ENCODE assay signal across 29 mouse cellular contexts in the genomic region with DNA sequence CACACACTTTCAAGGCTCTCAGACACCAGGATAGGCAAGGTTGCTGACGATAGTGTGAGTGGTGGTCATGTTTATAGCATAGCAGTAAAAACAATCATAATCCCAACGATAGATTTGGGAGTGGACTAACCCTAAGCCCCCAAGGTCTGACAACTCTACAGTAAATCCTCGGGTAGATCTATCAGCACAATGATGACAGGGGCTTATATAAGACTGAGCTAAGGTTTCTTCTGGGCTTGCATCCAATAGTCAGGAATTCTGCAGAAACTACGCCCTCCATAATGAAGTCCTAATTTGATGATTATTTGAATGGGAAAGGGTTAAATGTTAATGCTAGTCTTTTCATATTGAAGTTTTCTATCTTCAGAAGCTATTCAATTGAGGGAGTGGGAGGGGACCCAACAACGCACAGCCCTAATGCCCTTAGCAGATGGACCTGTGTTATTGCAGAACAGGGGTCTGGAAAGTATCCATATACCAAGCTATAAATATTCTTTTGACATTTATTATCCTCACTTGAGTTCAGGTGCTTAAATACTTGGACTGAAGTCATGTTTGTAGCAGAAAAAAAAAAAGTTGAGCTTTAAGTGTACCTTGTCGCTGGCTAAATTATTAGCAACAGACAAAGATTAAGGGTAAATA.
DNase-seq lines count a peak whose midpoint lies in the region; ATAC-seq and TF ChIP-seq lines count a peak whose summit lies in the region.
"Had no signal": no experiment of that assay in that cellular context is flagged by ENCODE, and none has a peak within 500 bp of the region (broad histone marks: within the 10 kb centered on the region; RNA-seq: fewer than 3 reads in every experiment).

No protein-coding gene starts in this region.

- H3K4me3 ChIP-seq in embryonic facial prominence, embryonic 14.5 days (ENCODE audit: low read depth, low read length), result no peak overlapping the region
- H3K4me3 ChIP-seq in embryonic facial prominence, embryonic 10.5 days, result no peak overlapping the region
- no peak overlapping the region for H3K4me3 ChIP-seq in stomach, embryonic 14.5 days (ENCODE audit: low read depth, low read length)
- H3K4me3 ChIP-seq in stomach, postnatal 0 days (ENCODE audit: low read depth, low read length), result no peak overlapping the region
- no peak overlapping the region for H3K4me3 ChIP-seq in limb, embryonic 13.5 days
- H3K4me3 ChIP-seq in gastrocnemius, adult 2 months, result no peak overlapping the region
- H3K4me3 ChIP-seq: embryonic facial prominence, embryonic 15.5 days; forebrain, embryonic 13.5 days; heart, embryonic 10.5 days; heart, embryonic 15.5 days; left cerebral cortex, adult 2 months; liver, embryonic 12.5 days; midbrain, embryonic 12.5 days; neural tube, embryonic 13.5 days; stomach, embryonic 15.5 days had no signal

- H3K4me2 ChIP-seq in embryonic facial prominence, embryonic 14.5 days (ENCODE audit: low read depth, low read length), result no peak overlapping the region
- H3K4me2 ChIP-seq in stomach, embryonic 14.5 days (replicated peaks; ENCODE audit: low read depth, low read length), result no peak overlapping the region
- H3K4me2 ChIP-seq in stomach, postnatal 0 days (replicated peaks; ENCODE audit: low read depth), result no peak overlapping the region
- H3K4me2 ChIP-seq in limb, embryonic 13.5 days (replicated peaks), result no peak overlapping the region
- H3K4me2 ChIP-seq: embryonic facial prominence, embryonic 15.5 days; forebrain, embryonic 13.5 days; heart, embryonic 15.5 days; liver, embryonic 12.5 days; midbrain, embryonic 12.5 days; neural tube, embryonic 13.5 days; stomach, embryonic 15.5 days had no signal

- no peak for TF ChIP-seq EP300 in stomach, postnatal 0 days (optimal IDR thresholded peaks at IDR 0.05)

- no peak overlapping the region for H3K9ac ChIP-seq in embryonic facial prominence, embryonic 14.5 days (ENCODE audit: low read depth, low read length)
- no peak overlapping the region for H3K9ac ChIP-seq in stomach, embryonic 14.5 days (replicated peaks; ENCODE audit: low read depth, low read length)
- H3K9ac ChIP-seq in stomach, postnatal 0 days (ENCODE audit: low read length), result no peak overlapping the region
- no peak overlapping the region for H3K9ac ChIP-seq in limb, embryonic 13.5 days
- H3K9ac ChIP-seq: embryonic facial prominence, embryonic 15.5 days; forebrain, embryonic 13.5 days; heart, embryonic 15.5 days; liver, embryonic 12.5 days; liver, postnatal 0 days; midbrain, embryonic 12.5 days; neural tube, embryonic 13.5 days; stomach, embryonic 15.5 days had no signal

- no peaks in the 10 kb centered on the region for H3K4me1 ChIP-seq in embryonic facial prominence, embryonic 14.5 days (ENCODE audit: control insufficient read depth, insufficient read depth, low read length)
- no peaks in the 10 kb centered on the region for H3K4me1 ChIP-seq in embryonic facial prominence, embryonic 10.5 days
- 0 out of 2 replicates have a peak, but pooled peaks cover 2% of the 10 kb centered on the region for H3K4me1 ChIP-seq in stomach, embryonic 14.5 days (ENCODE audit: control insufficient read depth, insufficient read depth, low read length)
- no peaks in the 10 kb centered on the region for H3K4me1 ChIP-seq in stomach, postnatal 0 days (replicated peaks; ENCODE audit: control insufficient read depth, insufficient read depth)
- peaks cover 16% of the 10 kb centered on the region for H3K4me1 ChIP-seq in limb, embryonic 13.5 days
- H3K4me1 ChIP-seq: embryonic facial prominence, embryonic 15.5 days; forebrain, embryonic 13.5 days; heart, embryonic 10.5 days; heart, embryonic 15.5 days; liver, embryonic 12.5 days; midbrain, embryonic 12.5 days; neural tube, embryonic 13.5 days; stomach, embryonic 15.5 days had no signal

- no peaks in the 10 kb centered on the region for H3K9me3 ChIP-seq in embryonic facial prominence, embryonic 14.5 days (ENCODE audit: control insufficient read depth, low read length)
- H3K9me3 ChIP-seq in embryonic facial prominence, embryonic 10.5 days, result no peaks in the 10 kb centered on the region
- H3K9me3 ChIP-seq in stomach, embryonic 14.5 days (ENCODE audit: control insufficient read depth, low read depth, low read length), result no peaks in the 10 kb centered on the region
- H3K9me3 ChIP-seq in stomach, postnatal 0 days (ENCODE audit: control insufficient read depth, low read length), result no peaks in the 10 kb centered on the region
- H3K9me3 ChIP-seq in limb, embryonic 13.5 days, result no peaks in the 10 kb centered on the region
- H3K9me3 ChIP-seq: embryonic facial prominence, embryonic 15.5 days; forebrain, embryonic 13.5 days; heart, embryonic 10.5 days; heart, embryonic 15.5 days; liver, embryonic 12.5 days; midbrain, embryonic 12.5 days; neural tube, embryonic 13.5 days; stomach, embryonic 15.5 days had no signal

- WGBS in embryonic facial prominence, embryonic 14.5 days, result 39% methylated on average over 6 of the region's 6 CpGs
- 87% methylated on average over 6 of the region's 6 CpGs for WGBS in embryonic facial prominence, embryonic 10.5 days
- WGBS in stomach, embryonic 14.5 days, result 33% methylated on average over 6 of the region's 6 CpGs
- WGBS in stomach, postnatal 0 days, result 27% methylated on average over 6 of the region's 6 CpGs
- WGBS in limb, embryonic 13.5 days, result 17% methylated on average over 6 of the region's 6 CpGs

- no peak overlapping the region for H3K27ac ChIP-seq in embryonic facial prominence, embryonic 14.5 days (replicated peaks; ENCODE audit: low read depth, low read length)
- H3K27ac ChIP-seq in embryonic facial prominence, embryonic 10.5 days (replicated peaks), result no peak overlapping the region
- no peak overlapping the region for H3K27ac ChIP-seq in stomach, embryonic 14.5 days (ENCODE audit: low read length)
- no peak overlapping the region for H3K27ac ChIP-seq in stomach, postnatal 0 days (replicated peaks)
- H3K27ac ChIP-seq in limb, embryonic 13.5 days, result no peak overlapping the region
- no peak overlapping the region for H3K27ac ChIP-seq in gastrocnemius, adult 2 months
- H3K27ac ChIP-seq: embryonic facial prominence, embryonic 15.5 days; forebrain, embryonic 13.5 days; heart, embryonic 10.5 days; heart, embryonic 15.5 days; hindbrain, postnatal 0 days; left cerebral cortex, adult 2 months; liver, embryonic 12.5 days; midbrain, embryonic 12.5 days; neural tube, embryonic 13.5 days; stomach, embryonic 15.5 days had no signal

- H3K27me3 ChIP-seq in embryonic facial prominence, embryonic 14.5 days (replicated peaks; ENCODE audit: control insufficient read depth, insufficient read depth, low read length), result no peaks in the 10 kb centered on the region
- no peaks in the 10 kb centered on the region for H3K27me3 ChIP-seq in embryonic facial prominence, embryonic 10.5 days (replicated peaks; ENCODE audit: low read depth, poor library complexity, severe bottlenecking)
- H3K27me3 ChIP-seq in stomach, embryonic 14.5 days (ENCODE audit: control insufficient read depth, insufficient read depth, low read length), result no peaks in the 10 kb centered on the region
- H3K27me3 ChIP-seq in stomach, postnatal 0 days (ENCODE audit: control insufficient read depth, insufficient read depth, low read length), result no peaks in the 10 kb centered on the region
- peaks cover 3% of the 10 kb centered on the region; the same call in 1 of the 2 replicates for H3K27me3 ChIP-seq in limb, embryonic 13.5 days
- H3K27me3 ChIP-seq: embryonic facial prominence, embryonic 15.5 days; forebrain, embryonic 13.5 days; heart, embryonic 15.5 days; liver, embryonic 12.5 days; midbrain, embryonic 12.5 days; neural tube, embryonic 13.5 days; Patski; stomach, embryonic 15.5 days had no signal

- no peaks in the 10 kb centered on the region for H3K36me3 ChIP-seq in embryonic facial prominence, embryonic 14.5 days (ENCODE audit: control insufficient read depth, insufficient read depth, low read length)
- H3K36me3 ChIP-seq in embryonic facial prominence, embryonic 10.5 days (replicated peaks), result no peaks in the 10 kb centered on the region
- H3K36me3 ChIP-seq in stomach, embryonic 14.5 days (ENCODE audit: control insufficient read depth, insufficient read depth, low read length), result no peaks in the 10 kb centered on the region
- no peaks in the 10 kb centered on the region for H3K36me3 ChIP-seq in stomach, postnatal 0 days (ENCODE audit: control insufficient read depth, insufficient read depth, low read length)
- H3K36me3 ChIP-seq in limb, embryonic 13.5 days, result no peaks in the 10 kb centered on the region
- H3K36me3 ChIP-seq: embryonic facial prominence, embryonic 15.5 days; heart, embryonic 10.5 days; heart, embryonic 15.5 days; liver, embryonic 12.5 days; midbrain, embryonic 12.5 days; neural tube, embryonic 13.5 days; stomach, embryonic 15.5 days had no signal

- ATAC-seq in embryonic facial prominence, embryonic 14.5 days (ENCODE audit: low read depth), result peak; percentile 71
- ATAC-seq in stomach, embryonic 14.5 days (ENCODE audit: insufficient number of reproducible peaks, insufficient read depth, low FRiP score, low read depth), result peak; percentile 58; the same call in 1 of the 2 replicates
- ATAC-seq in stomach, postnatal 0 days (ENCODE audit: low FRiP score, low TSS enrichment), result no peak
- peak; percentile 94 for ATAC-seq in limb, embryonic 13.5 days (ENCODE audit: low FRiP score, low read depth)
- ATAC-seq in activated CD4-positive, CD25-positive, alpha-beta regulatory T cell, adult 4 months, result no peak
- ATAC-seq: forebrain, embryonic 13.5 days; hindbrain, postnatal 0 days; liver, embryonic 12.5 days; liver, postnatal 0 days; Patski had no signal

- no peak for TF ChIP-seq CTCF in stomach, postnatal 0 days (IDR thresholded peaks at IDR 0.05; ENCODE audit: low read depth)
- TF ChIP-seq CTCF in gastrocnemius, adult 2 months (IDR thresholded peaks at IDR 0.05), result no peak

- intact Hi-C loops in gastrocnemius, adult 2 months (cut with DNase I), result no loop called here

- peak; percentile 56 for DNase-seq in embryonic facial prominence, embryonic 14.5 days (ENCODE audit: low spot score)
- no peak for DNase-seq in embryonic facial prominence, embryonic 10.5 days (ENCODE audit: low spot score)
- DNase-seq in stomach, postnatal 0 days (ENCODE audit: low spot score), result no peak
- no peak for DNase-seq in gastrocnemius, adult 2 months
- DNase-seq in adrenal gland, postnatal 10 days, result no peak
- DNase-seq: adrenal gland, postnatal 36 days; cerebellum, adult 18-20 months; gastrocnemius, postnatal 25 days; heart, adult 11 months; kidney, adult 11 months; kidney, postnatal 14 days; liver, postnatal 0 days; lung, postnatal 36 days; thymus, adult 18-20 months; thymus, postnatal 25 days had no signal

Comparison
In these comparisons a context has a peak if more than half of its experiments do, and no peak if none do; other contexts are left out.
1. ATAC-seq: peak in embryonic facial prominence, embryonic 14.5 days (single experiment), stomach, embryonic 14.5 days (single experiment) and limb, embryonic 13.5 days (single experiment); none in stomach, postnatal 0 days (single experiment) and activated CD4-positive, CD25-positive, alpha-beta regulatory T cell, adult 4 months (single experiment).